Mouse (Mus musculus): ENCODE measurements around the gene Coro1a.

Gene Coro1a

GRCm38 (mm10) chr7:126708175-126708952 is 777 bp upstream of the Coro1a start:
- no peak for DNase-seq (ENCODE audit: low spot score in 2 of 2)

GRCm38 (mm10) chr7:126704121-126704980 is 3.2 kb downstream of the Coro1a start:
- peak; percentile 64 to 72 for DNase-seq (ENCODE audit: low spot score in 2 of 2)

- DNase-seq (ENCODE audit: low spot score in 2 of 2): no peak
Measured at GRCm38 (mm10) chr7:126703757-126704077, 3.9 kb downstream of the Coro1a start.

GRCm38 (mm10) chr7:126702861-126703756 is 4.5 kb downstream of the Coro1a start:
- no peak for DNase-seq (ENCODE audit: low spot score in 2 of 2)

GRCm38 (mm10) chr7:126702358-126702757 is 5.2 kb downstream of the Coro1a start:
- peak in 1 of 2 experiments; percentile 50 for DNase-seq (ENCODE audit: low spot score in 2 of 2)

- no peak for DNase-seq (ENCODE audit: low spot score in 2 of 2)
Measured at GRCm38 (mm10) chr7:126701559-126702357, 5.8 kb downstream of the Coro1a start.

- peak; percentile 75 to 83 for DNase-seq (ENCODE audit: low spot score in 2 of 2)
Measured at GRCm38 (mm10) chr7:126701070-126701469, 6.5 kb downstream of the Coro1a start.

GRCm38 (mm10) chr7:126700063-126701015 is 7.2 kb downstream of the Coro1a start:
- DNase-seq (ENCODE audit: low spot score in 2 of 2): no peak

GRCm38 (mm10) chr7:126697838-126698237 is 9.7 kb downstream of the Coro1a start:
- no peak for DNase-seq (ENCODE audit: low spot score in 2 of 2)

- DNase-seq (ENCODE audit: low spot score in 2 of 2): no peak
Measured at GRCm38 (mm10) chr7:126696886-126697285, 10.7 kb downstream of the Coro1a start.

- no peak for DNase-seq (ENCODE audit: low spot score in 2 of 2)
Measured at GRCm38 (mm10) chr7:126696303-126696702, 11.3 kb downstream of the Coro1a start.

- DNase-seq (ENCODE audit: low spot score in 2 of 2): peak; percentile 94 to 97
Measured at GRCm38 (mm10) chr7:126695631-126696207, 11.9 kb downstream of the Coro1a start, which contains the start of gene Slx1b. Slx1b (minus strand) TSS chr7:126695784.

GRCm38 (mm10) chr7:126695210-126695611 is 12.4 kb downstream of the Coro1a start, which contains the start of gene Bola2:
Bola2 (plus strand) TSS chr7:126695401.
- peak; percentile 68 to 72 for DNase-seq (ENCODE audit: low spot score in 2 of 2)

- DNase-seq (ENCODE audit: low spot score in 2 of 2): no peak
Measured at GRCm38 (mm10) chr7:126694441-126695051, 13.0 kb downstream of the Coro1a start.

- no peak for DNase-seq (ENCODE audit: low spot score in 2 of 2)
Measured at GRCm38 (mm10) chr7:126693781-126694180, 13.8 kb downstream of the Coro1a start.

- peak; percentile 52 to 79 for DNase-seq (ENCODE audit: low spot score in 2 of 2)
Measured at GRCm38 (mm10) chr7:126693256-126693655, 14.3 kb downstream of the Coro1a start.

- no peak for DNase-seq (ENCODE audit: low spot score in 2 of 2)
Measured at GRCm38 (mm10) chr7:126692426-126692825, 15.2 kb downstream of the Coro1a start.

- DNase-seq (ENCODE audit: low spot score in 2 of 2): no peak
Measured at GRCm38 (mm10) chr7:126691676-126692075, 15.9 kb downstream of the Coro1a start.

- DNase-seq (ENCODE audit: low spot score in 2 of 2): no peak
Measured at GRCm38 (mm10) chr7:126690737-126691136, 16.9 kb downstream of the Coro1a start.

All from heart, adult 9 months (tissue).